Mouse (Mus musculus) CD4-positive, CD25-positive, alpha-beta regulatory T cell (primary cell): Measurements from ENCODE around the gene Smyd5. TPM values are rescaled to one million over a fixed set of nuclear protein-coding genes. Genes with fewer than 3 reads are reported as not detected.

Experiments used
- polyA plus RNA-seq: library from polyadenylated mRNA; unstranded; fragments of 100-300 nt; shearing (Covaris generic); gene quantifications from one replicate; pipeline ENCODE4 v1.2.1, GENCODE M21; 2017

The Smyd5 gene
- 50.5 TPM for polyA plus RNA-seq

DNA sequence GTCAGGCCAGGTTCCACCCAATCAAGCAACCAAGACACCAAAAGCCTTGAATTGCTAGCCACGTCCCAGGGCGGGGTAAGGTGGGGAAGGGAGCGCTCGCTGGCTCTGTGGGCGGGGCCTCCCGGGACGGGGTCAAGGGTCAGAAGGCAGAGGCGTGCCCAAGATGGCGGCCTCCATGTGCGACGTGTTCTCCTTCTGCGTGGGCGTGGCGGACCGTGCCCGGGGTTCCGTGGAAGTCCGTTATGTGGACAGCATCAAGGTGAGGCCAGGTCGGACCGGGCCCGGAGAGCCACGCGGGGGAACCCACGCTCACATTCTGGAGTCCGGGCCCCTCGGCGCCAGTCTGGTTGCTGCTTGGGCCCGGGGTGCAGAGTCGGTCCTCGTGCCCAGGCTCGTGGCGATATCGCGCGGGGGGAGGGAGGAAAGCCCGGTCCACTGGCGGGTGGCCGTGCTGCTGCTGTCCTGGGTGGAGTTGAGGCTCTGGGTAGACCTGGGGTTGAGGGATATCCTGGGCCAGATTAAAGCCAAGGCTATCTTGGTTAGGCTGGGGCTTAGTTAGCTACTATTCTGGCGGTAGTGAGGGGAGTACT lies at the start of gene Smyd5:
Gene Smyd5 (plus strand): TSS at position 148 of the 590 bp plus-strand sequence.

DNA sequence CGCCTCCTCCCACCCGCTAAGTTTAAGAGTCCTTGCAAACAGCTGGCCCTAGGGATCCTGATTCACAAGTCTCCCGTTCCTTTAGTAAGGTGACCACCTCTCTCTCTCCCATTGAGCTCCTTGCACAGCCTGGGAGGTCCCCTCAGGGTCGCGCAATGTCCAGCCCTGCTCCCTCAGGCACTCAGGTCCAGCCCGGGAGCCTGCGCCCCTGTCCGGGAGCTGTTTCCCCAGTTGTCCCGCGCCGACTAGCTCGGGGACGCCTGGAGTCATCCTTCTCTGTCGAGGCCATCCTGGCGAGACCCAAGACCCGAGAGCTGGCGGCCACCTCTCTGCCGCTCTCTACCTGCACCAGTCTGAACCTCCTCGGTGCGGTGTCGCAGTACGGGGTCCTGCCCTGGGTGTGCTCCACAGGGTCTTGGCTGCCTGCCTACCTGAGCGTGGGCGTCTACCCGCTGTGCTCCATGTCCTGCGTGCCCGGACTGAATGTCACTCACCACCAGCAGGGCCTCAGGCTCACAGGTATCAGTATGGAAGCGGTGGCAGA lies 7.9 kb upstream of the Smyd5 start, which contains the start of gene Noto:
Gene Noto (plus strand): TSS at position 51 of the 544 bp plus-strand sequence.

DNA sequence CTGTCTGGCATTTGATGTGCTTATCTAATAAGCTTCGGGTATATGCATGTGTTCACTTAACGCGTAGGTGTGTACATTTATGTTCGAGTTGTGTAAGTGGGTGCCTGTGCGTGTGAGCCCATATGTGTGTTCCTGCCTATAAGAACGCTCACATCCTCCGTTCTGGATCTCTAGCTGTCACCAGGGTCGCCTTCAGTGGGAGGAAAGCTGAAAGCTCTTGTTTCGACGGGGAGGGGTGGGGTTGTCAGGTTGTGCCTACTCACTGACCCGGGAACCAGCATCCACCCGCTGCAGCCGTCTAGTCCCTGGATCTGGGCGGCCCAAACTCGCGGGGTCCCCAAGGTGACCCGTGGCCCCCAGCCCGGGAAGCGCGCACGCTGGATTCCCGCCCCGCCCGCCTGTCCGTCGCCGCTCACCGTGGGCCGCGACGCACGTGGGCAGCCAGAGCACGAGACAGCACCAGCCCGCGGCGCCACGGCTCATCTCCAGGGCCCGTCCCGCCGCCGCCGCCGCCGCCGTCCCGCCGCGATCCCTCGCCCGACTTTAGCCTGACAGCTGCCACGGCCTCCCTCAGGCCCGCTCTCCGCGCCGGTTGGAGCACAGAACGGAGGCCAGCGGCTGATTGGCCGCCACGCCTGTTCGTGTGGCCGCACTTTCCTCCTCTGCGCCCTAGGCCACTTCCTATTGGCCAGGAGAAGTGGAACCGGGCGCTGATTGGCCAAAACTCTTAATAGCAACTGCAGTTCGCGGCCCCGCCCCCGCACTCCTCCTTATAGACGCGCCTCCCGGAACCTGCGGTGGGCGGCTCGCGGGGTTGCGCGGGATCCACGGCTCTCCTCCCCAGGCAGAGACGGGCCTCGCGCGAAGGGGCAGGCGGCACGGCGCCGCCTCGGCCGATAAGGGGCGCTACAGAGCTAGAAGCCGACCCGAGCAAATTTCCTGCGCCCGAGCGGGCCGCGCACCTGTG lies 19.2 kb downstream of the Smyd5 start, which contains the start of gene Cct7:
Gene Cct7 (plus strand): TSS at position 818 of the 967 bp plus-strand sequence.

DNA sequence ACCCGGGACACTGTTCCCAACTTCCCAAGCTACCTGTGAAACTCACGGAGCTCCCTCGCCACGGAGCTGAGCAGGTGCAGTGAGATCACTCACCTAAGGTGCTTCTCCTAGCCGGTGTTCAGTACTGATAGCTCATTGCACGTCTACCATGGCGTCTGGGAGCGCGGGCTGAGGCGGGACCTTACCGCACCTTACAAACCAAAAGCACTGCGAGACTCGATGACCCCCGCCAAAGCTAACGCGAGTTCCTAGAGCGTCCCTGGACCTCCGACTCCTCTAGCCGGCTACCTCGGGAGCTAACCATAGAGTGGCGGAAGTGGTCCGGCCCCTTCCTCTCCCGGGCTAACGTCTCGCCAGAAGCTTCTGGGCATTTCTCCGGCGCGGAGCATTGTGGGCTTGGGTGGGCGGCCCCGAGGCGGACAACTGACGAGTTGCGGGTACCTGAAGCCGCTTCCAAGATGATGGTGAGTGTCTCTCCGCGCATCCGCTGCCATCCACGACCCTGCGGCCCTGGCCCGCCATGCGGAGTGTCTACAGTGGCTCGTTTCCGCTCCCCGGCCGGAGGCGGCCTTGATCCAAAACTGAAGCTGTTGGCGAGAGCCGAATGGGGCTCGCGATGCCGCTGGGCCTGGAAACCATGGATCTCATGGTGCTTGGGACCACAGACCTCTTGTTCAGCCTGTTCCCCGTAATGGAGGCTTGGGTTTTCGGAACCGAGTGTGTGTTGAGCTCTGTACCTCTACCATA lies 20.0 kb downstream of the Smyd5 start, which contains the start of gene Pradc1:
Gene Pradc1 (minus strand): TSS at position 307 of the 747 bp plus-strand sequence.

Other genes starting within 250 kb of the Smyd5 start
- not detected for gene Emx1, start 244.6 kb upstream of the Smyd5 start, polyA plus RNA-seq
- 1.0 TPM for gene Sfxn5, start 98.6 kb upstream of the Smyd5 start, polyA plus RNA-seq
- gene Rab11fip5, start 57.4 kb upstream of the Smyd5 start, polyA plus RNA-seq, result 0.67 TPM
- gene Noto, start 8.1 kb upstream of the Smyd5 start, polyA plus RNA-seq, result not detected
- 290 TPM for gene Cct7, start 19.5 kb downstream of the Smyd5 start, polyA plus RNA-seq
- gene Pradc1, start 20.0 kb downstream of the Smyd5 start, polyA plus RNA-seq, result 22.9 TPM
- 0.39 TPM for gene Fbxo41, start 71.0 kb downstream of the Smyd5 start, polyA plus RNA-seq
- gene Egr4, start 81.6 kb downstream of the Smyd5 start, polyA plus RNA-seq, result 0.41 TPM
- gene Alms1, start 155.5 kb downstream of the Smyd5 start, polyA plus RNA-seq, result 1.7 TPM